Mouse (Mus musculus) large intestine, adult 2 months (tissue): ENCODE results near the gene Fbxo11. TPM values are rescaled to one million over a fixed set of nuclear protein-coding genes. Genes with fewer than 3 reads are reported as not detected.
"Not testable (repeated sequence)": the region's sequence is repeated elsewhere in the genome, so short reads cannot be mapped to it uniquely, and the experiment has no call there.

ENCODE experiments used
- DNase-seq: peaks from one replicate; pipeline ENCODE4 v3.0.0-alpha.2; 2012; ENCODE audit warnings: low read depth, low spot score
- WGBS: fragments of 180-500 bp; shearing (Covaris S2); methylation state at CpG from one replicate; pipeline ENCODE4 v1.1.7; 2018; 5-methylcytosine and 5-hydroxymethylcytosine counted together
- polyA plus RNA-seq: library from polyadenylated mRNA; depleted of rRNA; stranded (reverse); fragments of >200 nt; gene quantifications from 2 replicates; pipeline ENCODE4 v1.2.3, GENCODE M21; 2012

Gene Fbxo11
- polyA plus RNA-seq, 1 experiment: 12.6 TPM

DNA sequence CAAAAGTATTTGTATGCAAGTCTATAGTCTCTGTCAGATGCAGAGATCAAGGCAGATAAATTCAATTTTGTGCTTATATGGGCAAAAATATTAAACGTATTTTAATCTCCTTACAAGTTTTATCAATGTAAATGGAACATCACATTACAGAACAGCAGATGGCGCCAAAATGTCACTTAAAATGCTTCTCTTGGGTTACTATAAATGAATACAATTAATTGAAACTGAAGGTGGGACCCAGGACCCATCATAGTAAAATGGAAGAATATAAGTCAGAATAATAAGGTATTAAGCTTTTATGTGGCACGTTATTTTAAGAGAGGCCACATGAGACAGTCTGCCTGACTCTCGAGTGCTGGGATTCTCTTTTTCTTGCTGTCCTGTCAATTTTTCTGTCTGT lies 39.9 kb downstream of the Fbxo11 start:
- peak; percentile 25 for DNase-seq
- WGBS: 34% methylated on average over 4 of the region's 4 CpGs

DNA sequence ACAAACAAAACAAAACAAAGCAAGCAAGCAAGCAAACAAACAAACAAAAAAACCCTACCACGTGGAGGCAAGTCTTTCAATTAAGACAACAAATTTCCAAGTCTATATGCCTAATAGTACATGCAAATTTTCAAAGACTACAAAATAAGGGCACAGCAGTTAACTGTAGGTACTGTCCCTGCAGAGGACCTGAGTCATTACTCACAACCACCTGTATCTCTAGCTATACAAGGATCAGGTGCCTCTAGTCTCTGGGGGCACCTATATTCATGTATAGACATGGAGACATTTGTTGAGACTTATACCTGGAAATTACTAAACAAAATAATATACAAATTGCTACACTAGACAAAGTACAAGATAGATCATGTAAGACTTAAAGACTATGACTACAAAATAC lies 41.2 kb downstream of the Fbxo11 start:
- 69% methylated on average over 1 of the region's 1 CpGs for WGBS
- no peak for DNase-seq

DNA sequence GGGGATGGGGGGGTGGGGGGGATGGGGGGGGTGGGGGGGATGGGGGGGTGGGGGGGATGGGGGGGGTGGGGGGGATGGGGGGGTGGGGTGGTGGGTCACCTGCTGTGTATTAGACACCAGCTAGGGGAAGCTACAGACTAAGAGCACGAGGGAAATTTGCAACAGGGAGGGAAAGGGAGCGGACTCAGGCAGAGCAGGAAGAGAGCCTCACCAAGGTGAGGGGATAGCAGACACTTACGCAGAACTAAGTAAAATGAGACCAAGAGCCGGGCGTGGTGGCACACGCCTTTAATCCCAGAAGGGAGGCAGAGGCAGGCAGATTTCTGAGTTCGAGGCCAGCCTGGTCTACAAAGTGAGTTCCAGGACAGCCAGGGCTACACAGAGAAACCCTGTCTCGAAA lies 49.1 kb downstream of the Fbxo11 start:
- 96% methylated on average over 8 of the region's 8 CpGs for WGBS
- not testable (repeated sequence) for DNase-seq

DNA sequence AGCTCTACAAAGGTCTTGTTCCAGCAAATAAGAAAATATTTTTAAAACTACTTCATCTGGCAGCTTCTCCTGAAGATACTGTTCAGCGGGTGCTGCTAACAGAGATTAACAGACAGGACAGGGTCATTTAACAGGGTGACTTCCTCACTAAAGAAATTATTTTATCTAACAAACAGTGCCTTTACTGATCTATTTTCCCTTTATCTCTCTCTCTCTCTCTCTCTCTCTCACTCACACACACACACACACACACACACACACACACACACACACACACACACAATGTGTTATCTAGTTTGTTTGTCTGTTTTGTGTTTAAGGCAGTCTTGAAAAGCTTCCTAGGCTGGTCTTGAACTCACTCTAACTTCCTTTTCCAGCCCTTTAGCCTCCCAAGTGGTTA lies 50.6 kb downstream of the Fbxo11 start:
- WGBS: 90% methylated on average over 1 of the region's 1 CpGs
- DNase-seq: no peak

DNA sequence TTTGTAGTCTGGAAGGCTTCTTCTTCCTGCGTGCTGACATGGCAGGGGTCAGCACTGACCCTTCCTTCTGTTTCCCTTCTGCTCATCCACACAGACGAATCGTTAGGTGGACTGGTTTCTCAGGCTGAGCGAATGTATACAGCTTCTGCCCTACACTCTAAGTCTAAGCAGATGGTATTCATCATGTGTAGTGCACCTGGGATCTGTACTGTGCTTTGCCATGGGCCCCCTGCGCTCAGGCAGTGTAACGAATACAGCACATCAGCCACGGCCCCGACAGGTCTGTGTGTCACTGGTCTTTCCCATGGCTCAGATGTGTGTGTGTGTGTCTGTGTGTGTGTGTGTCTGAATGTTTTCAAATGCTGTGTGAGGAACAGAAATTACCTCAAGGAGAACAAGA lies 58.1 kb downstream of the Fbxo11 start:
- 83% methylated on average over 8 of the region's 8 CpGs for WGBS
- no peak for DNase-seq

DNA sequence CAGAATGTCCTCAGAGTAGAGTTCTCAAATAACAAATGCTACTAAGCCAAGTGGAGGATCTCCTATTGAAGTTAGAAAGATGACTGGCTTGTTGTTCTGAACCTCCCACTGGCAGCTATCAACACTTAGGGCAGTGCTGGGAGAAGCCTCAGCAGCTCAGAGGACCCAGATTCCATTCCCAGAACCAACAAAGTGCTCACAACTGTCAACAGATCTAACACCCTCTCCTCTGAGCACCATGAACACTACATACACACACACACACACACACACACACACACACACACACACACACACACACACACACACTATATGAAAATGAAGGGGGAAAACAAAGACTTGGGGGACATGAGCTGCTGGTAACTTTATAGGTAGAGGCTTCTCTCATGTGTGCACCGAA lies 60.2 kb downstream of the Fbxo11 start:
- 97% methylated on average over 1 of the region's 1 CpGs for WGBS
- DNase-seq: no peak

DNA sequence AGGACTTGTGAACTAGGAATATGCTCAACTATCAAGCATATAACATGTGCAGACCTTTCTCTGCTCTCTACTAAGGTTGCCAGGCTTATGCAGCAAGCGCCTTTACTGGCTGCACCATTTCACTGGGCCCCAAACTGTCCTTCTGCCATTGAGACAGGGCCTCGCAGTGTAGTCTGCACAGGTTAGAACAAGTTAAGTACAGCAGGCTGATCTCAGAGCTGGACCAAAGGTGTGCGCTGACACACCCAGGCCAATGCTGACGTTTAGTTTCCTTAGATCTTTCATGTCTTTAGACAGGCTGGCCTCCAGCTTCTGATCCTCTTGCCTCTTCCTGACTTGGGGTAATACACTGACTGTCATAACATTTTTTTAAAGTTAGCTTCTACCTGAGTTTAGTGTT lies 67.3 kb downstream of the Fbxo11 start:
- no peak for DNase-seq
- 53% methylated on average over 4 of the region's 4 CpGs for WGBS

DNA sequence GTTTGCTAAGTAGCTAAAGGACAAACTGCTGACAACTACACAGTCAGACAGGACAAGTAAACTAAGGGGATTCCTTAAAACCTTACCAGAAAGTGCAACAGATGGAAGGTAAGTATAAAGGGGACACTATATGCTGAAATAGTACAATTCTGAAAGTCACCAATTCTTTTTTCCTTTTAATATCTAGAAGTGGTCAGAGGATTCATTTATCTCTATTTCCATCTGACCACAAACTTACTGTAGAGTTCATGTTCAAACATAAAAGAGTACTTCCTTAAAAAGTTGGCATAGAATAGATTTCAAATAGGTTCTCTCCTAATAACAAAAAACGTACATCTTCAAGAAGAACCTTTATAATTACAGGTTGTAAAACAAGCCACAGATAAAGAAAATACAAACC lies 71.8 kb downstream of the Fbxo11 start:
- WGBS: 53% methylated on average over 1 of the region's 1 CpGs
- DNase-seq: no peak

DNA sequence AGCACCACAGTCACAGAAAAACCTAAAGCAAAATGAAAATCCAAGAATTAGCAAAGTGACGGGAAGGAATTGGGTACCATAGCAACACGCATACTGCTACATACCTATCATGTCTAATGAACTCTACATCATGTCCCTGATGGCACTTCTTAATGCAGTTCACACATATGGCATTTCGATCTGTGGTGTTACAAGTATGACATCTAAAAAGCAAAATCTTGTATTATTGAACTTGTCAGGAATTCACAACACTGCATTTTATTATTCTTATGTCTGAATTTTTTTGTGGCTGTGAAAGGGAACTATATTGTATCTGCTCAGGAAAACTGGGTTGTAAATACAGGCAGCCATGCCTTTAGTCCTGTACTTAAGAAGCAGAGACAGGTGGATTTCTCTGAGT lies 72.9 kb downstream of the Fbxo11 start:
- no peak for DNase-seq
- 87% methylated on average over 3 of the region's 3 CpGs for WGBS

DNA sequence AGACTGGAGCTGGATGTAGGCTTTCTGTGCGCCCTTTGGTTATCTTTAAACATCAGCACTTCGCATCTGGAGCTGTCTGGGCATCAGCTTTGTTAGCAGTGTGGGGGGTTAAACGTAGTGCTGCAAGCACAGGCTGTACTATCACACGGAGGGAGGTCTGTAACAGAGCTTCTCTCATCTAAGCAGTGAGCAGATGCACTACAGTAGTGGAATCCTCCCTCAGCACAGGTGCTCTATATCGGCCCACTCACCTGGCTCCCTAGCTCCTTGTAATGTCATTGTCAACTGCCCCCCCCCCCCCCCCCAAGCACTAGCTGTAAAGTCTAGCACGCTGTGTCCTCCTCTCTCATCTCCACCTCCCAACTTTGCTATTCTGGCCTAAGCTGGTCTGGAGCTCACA lies 77.6 kb downstream of the Fbxo11 start:
- WGBS: 61% methylated on average over 6 of the region's 6 CpGs
- no peak for DNase-seq

DNA sequence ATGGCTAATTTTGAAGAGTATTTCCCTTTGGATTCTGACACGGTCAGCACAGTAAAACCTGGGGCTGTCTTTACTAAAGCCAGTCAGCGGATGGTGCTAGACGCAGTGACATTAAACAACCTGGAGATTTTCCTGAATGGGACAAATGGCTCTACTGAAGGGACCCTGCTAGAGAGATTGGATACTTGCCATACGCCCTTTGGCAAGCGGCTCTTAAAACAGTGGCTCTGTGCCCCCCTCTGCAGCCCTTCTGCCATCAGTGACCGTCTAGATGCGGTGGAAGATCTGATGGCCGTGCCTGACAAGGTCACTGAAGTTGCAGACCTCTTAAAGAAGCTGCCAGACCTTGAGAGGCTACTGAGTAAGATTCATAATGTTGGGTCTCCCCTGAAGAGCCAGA lies 79.2 kb downstream of the Fbxo11 start:
- WGBS: 87% methylated on average over 8 of the region's 8 CpGs
- DNase-seq: no peak

DNA sequence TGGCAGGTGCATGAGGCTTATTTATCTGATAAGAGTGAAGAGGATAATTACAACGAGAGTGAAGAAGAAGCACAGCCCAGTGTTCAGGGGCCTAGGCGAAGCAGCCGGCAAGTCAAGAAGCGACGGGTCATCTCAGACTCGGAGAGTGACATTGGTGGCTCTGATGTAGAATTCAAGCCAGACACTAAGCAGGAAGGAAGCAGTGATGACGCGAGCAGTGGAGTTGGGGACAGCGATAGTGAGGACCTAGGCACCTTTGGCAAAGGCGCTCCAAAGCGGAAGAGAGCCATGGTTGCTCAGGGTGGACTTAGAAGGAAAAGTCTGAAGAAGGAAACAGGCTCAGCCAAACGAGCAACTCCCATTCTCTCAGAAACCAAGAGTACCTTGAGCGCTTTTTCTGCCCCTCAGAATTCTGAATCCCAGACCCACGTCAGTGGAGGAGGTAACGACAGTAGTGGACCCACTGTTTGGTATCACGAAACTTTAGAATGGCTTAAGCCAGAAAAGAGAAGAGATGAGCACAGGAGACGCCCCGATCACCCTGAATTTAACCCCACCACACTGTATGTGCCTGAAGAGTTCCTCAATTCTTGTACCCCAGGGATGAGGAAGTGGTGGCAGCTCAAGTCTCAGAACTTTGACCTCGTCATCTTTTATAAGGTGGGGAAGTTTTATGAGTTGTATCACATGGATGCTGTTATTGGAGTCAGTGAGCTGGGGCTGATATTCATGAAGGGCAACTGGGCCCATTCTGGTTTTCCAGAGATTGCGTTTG lies 80.5 kb downstream of the Fbxo11 start:
- 75% methylated on average over 20 of the region's 20 CpGs for WGBS
- DNase-seq: no peak

DNA sequence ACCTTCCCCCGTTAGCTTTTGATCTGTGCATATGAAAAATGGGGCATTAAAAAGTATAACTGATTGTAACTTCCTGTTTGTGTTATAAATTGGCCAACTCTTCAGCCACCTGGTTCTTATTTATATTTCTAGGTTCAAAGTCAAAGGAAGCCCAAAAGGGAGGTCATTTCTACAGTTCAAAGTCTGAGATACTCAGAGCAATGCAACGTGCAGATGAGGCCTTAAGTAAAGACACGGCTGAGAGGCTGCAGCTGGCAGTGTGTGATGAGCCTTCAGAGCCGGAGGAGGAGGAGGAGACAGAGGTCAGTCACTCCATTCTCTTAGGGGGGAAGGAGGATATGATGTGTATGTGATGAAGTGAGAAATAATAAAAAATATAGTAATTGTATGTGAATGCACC lies 81.8 kb downstream of the Fbxo11 start:
- WGBS: 18% methylated on average over 4 of the region's 4 CpGs
- no peak for DNase-seq

DNA sequence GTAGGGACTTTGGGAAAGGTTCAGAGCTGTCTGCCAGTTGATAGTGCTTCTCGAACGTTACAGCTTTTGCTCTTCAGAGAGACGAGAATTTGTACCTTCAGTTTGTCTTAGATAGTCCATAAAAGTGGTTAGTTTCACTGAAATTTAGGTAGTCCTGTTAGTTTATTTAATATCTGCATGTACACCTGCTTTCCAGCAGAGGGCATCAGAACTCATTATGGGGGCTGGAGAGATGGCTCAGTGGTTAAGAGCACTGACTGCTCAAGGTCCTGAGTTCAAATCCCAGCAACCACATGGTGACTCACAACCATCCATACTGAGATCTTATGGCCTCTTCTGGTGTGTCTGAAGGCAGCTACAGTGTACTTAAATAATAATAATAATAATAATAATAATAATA lies 83.0 kb downstream of the Fbxo11 start:
- no peak for DNase-seq
- 59% methylated on average over 3 of the region's 3 CpGs for WGBS

DNA sequence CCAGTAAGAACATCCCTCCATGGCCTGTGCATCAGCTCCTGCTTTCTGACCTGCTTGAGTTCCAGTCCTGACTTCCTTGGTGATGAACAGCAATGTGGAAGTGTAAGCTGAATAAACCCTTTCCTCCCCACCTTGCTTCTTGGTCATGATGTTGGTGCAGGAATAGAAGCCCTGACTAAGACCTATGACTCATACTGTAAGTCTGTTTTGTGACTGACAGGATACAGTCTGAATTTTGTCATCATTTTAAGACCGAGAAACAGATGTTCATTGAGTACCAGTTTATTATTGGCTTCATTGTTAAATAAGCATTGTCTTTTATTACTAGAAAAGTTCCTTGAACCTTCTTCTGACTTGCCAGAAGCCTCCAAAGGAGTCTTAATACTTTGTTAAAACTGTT lies 85.4 kb downstream of the Fbxo11 start:
- 49% methylated on average over 1 of the region's 1 CpGs for WGBS
- DNase-seq: not testable (repeated sequence)

DNA sequence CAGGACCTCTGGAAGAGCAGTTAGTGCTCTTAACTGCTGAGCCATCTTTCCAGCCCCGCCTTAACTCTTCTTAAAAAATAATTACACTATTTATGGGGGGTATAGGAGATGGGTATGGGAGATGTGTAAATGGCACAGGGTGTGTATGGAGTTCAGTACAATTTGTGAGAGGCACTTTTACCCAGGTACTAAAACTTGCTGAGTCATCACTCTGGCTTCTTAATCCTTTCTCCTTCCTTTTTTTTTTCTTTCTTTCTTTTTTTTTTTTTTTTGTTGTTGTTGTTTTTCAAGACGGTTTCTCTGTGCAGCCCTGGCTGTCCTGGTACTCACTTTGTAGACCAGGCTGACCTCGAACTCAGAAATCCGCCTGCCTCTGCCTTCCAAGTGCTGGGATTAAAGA lies 88.2 kb downstream of the Fbxo11 start:
- not testable (repeated sequence) for DNase-seq
- 87% methylated on average over 4 of the region's 4 CpGs for WGBS

DNA sequence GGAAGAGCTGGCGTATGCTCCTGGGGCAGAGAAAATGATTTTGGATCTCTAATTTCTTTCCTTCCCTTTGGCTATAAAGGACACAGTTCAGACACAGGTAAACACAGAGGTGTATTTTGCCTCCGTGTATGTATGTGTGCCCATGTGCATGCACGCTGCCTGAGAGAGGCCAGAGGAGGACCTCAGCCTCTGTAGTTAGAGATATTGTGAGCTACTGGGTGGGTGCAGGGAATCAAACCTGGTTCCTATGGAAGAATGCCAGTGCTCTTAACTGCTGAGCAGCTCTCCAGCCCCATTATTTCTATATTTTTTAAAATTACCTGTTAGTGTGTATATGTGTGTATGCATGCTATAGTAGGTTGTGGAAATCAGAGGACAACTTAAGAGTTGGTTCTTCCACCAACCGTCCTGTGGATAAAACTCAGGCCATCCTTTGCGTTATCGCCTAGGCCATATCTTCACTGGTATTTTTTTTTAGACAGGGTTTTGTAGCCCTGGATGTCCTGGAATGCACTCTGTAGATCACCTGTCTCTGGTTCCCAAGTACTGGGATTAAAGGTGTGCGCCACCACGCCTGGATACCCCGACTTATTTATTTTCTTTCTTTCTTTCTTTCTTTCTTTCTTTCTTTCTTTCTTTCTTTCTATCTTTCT lies 88.8 kb downstream of the Fbxo11 start:
- 63% methylated on average over 9 of the region's 9 CpGs for WGBS
- no peak for DNase-seq

DNA sequence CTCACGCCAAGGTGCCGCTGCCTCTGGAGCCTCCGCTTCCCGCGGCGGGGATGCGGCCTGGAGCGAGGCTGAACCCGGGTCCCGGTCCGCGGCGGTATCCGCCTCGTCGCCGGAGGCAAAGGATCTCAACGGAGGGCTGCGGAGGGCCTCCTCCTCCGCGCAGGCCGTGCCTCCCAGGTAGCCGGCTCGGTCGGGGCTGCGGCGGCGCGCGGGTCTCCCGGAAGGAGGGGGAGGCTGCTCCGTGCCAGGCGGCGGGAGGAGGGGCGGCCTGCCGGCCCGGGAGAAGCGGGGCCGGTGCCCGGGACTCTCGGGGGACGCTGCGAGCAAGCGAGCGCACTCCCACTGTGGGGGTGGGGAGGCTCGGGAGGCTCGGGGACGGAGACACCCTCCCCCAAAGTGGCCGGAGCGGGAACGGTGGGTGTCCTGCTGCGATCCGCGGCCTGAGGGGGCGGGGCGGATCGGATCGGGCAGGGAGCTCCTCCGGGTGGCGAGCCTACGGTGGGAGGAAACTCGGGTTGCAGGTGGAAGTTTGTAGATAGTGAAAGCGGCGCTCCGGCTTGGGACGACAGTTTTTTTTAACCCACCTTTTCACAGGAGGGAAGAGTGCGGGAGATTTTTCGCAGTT lies 89.8 kb downstream of the Fbxo11 start:
- DNase-seq: no peak
- WGBS: 1% methylated on average over 64 of the region's 68 CpGs

DNA sequence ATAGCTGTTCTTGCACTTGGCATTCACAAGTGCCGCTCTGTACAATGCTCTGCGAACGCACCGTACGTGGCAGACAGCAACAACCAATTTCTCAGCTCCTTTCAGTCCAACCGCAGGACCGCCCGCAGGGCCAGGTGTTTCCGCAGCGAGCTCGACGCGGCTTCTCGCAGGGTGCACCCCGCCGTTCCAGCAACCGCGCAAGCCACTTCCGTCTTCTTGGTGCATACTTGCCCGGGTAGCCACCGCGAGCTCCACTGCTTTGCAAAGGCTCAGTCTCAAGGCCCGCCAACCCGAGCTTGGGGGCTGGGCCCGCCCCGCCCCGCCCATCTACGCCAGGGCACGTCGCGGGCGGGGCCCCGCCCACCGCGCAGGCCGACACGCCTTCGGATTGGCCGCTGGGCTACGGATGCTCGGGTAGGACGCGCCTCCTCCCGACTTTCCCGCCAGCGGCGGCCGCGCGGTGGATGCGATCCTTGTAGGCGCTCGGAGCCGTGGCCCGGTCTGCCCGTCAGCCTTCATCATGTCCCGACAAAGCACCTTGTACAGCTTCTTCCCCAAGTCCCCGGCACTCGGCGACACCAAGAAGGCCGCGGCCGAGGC lies 90.4 kb downstream of the Fbxo11 start, which contains the start of gene Msh6:
Gene Msh6, plus strand, starts transcription at position 434 of the 600 bp plus-strand sequence.
- peak; percentile 78 for DNase-seq
- WGBS: under 1% methylated on average over 63 of the region's 63 CpGs
